Mouse (Mus musculus) bone marrow, adult 2 months (tissue): Measurements from ENCODE around the gene Slc15a3.

ENCODE experiments used
- CTCF ChIP-seq: fragments of 200-500 bp; IDR thresholded peaks from 2 replicates; pipeline ENCODE4 v1.5.1; 2011; ENCODE audit warnings: low read length, control low read depth; ENCODE audit not compliant: control insufficient read depth, insufficient read depth
- POLR2A ChIP-seq: fragments of 200-500 bp; IDR thresholded peaks from 2 replicates; pipeline ENCODE4 v1.6.1; 2011; ENCODE audit warnings: low read depth, mild to moderate bottlenecking, control low read depth, low read length, borderline replicate concordance; ENCODE audit not compliant: control insufficient read depth

DNA sequence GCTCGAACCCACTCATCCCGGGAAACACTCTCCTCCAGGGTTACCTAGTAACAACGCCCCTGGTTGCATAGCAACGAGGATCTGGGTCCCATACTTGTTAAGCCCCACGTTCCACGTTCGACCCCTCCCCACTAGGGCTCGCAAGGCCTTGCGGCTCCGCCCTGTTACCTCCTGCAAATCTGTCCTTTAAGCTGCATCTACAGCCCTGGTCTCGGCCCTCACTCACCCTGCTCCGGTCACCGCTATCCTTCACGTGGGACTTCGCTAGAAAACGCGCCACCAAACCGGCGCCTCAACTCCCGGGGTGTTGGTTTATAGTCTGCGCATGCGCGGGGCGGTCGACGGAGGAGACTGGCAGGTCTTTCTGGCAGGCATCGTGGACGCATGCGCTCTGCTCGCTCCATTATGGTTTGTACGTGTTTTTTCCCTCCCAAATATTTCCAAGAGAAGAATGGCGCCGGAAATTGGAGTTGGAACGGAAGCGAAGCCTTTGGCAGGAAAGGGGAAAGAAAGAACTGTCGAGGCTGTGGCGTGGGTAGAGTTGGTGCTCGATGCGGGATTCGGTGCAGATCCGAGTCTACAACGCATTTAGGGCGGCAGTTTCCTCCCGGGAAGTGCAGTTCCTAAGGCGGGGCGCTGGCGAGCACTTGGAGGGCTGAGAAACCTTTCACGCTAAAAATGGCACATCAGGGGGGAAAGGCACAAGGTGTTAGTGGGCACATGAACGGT, 42.1 kb downstream of the Slc15a3 start, which contains the start of gene Tmem109:
- TF ChIP-seq POLR2A, result peak; percentile 63; the same call in 1 of the 2 replicates
- no peak for TF ChIP-seq CTCF
